Mouse (Mus musculus): ENCODE measurements around the gene Oxct2b.
A peak's percentile ranks its signal among the peaks of the same experiment; 100 is the strongest.

GRCm38 (mm10) chr4:123093064-123093776 is 22.8 kb upstream of the Oxct2b start:
- no peak for TF ChIP-seq CTCF (IDR thresholded peaks at IDR 0.05)
- TF ChIP-seq EP300 (IDR thresholded peaks at IDR 0.05): peak; percentile 22; the same call in 1 of the 2 replicates
